Mouse (Mus musculus) kidney, adult 2 months (tissue): ENCODE data around the gene Kifc3. TPM values are rescaled to one million over a fixed set of nuclear protein-coding genes. Genes with fewer than 3 reads are reported as not detected.
A peak's percentile ranks its signal among the peaks of the same experiment; 100 is the strongest.

Experiments
- DNase-seq: peaks from one replicate; pipeline ENCODE4 v3.0.0; 2021
- H3K27ac ChIP-seq: fragments of 200-500 bp; 2 replicates; pipeline ENCODE4 v1.5.1; 2012; ENCODE audit warnings: low read depth, low read length, control low read depth, inconsistent platforms; ENCODE audit not compliant: insufficient read depth
- H3K27me3 ChIP-seq: fragments of 200-500 bp; replicated peaks from 2 replicates; pipeline ENCODE4 v1.6.1; 2012; ENCODE audit warnings: mild to moderate bottlenecking, moderate library complexity, low read length, inconsistent platforms; ENCODE audit not compliant: control insufficient read depth, insufficient read depth
- H3K36me3 ChIP-seq: fragments of 200-500 bp; 2 replicates; pipeline ENCODE4 v1.6.1; 2012; ENCODE audit warnings: mild to moderate bottlenecking, moderate library complexity, low read length, inconsistent platforms; ENCODE audit not compliant: control insufficient read depth, insufficient read depth
- H3K4me1 ChIP-seq: fragments of 200-500 bp; 2 replicates; pipeline ENCODE4 v1.6.1; 2011; ENCODE audit warnings: low read length; ENCODE audit not compliant: control insufficient read depth, insufficient read depth
- H3K4me3 ChIP-seq: fragments of 200-500 bp; 2 replicates; pipeline ENCODE4 v1.5.1; 2011; ENCODE audit warnings: mild to moderate bottlenecking, low read depth, low read length, control low read depth; ENCODE audit not compliant: insufficient read depth
- CTCF ChIP-seq: fragments of 200-500 bp; conservative IDR thresholded peaks from 2 replicates; pipeline ENCODE4 v1.5.1; 2011; ENCODE audit warnings: low read depth, mild to moderate bottlenecking, control low read depth, low read length, moderate library complexity, mixed read lengths; ENCODE audit not compliant: insufficient read depth, insufficient read length
- POLR2A ChIP-seq: fragments of 200-500 bp; IDR thresholded peaks from one replicate; pipeline ENCODE4 v1.6.1; 2011; ENCODE audit warnings: low read depth, low read length, control low read depth
- WGBS: fragments of 180-500 bp; shearing (Covaris S2); methylation state at CpG from one replicate; pipeline ENCODE4 v1.1.7; 2018; 5-methylcytosine and 5-hydroxymethylcytosine counted together
- polyA plus RNA-seq: library from polyadenylated mRNA; depleted of rRNA; stranded (reverse); fragments of >200 nt; gene quantifications from 2 replicates; pipeline ENCODE4 v1.2.3, GENCODE M21; 2012

Kifc3 gene
- polyA plus RNA-seq, 1 experiment: 92.3 TPM

GRCm38 (mm10) chr8:95113750-95114149, 88.9 kb downstream of the Kifc3 start:
- no peaks in the 10 kb centered on the region for H3K27me3 ChIP-seq
- H3K4me1 ChIP-seq: 0 out of 2 replicates have a peak, but pooled peaks cover 4% of the 10 kb centered on the region
- TF ChIP-seq CTCF (peak; percentile 70), POLR2A (no peak)
- H3K27ac ChIP-seq: no peak overlapping the region
- peaks cover 2% of the 10 kb centered on the region; the same call in 1 of the 2 replicates for H3K36me3 ChIP-seq
- H3K4me3 ChIP-seq: no peak overlapping the region
- DNase-seq: peak; percentile 44
- WGBS: 76% methylated on average over 3 of the region's 3 CpGs

- WGBS: 76% methylated on average over 4 of the region's 4 CpGs
- TF ChIP-seq POLR2A: no peak
- TF ChIP-seq CTCF: no peak
Observed at GRCm38 (mm10) chr8:95113108-95113507, 89.5 kb downstream of the Kifc3 start.

GRCm38 (mm10) chr8:95112594-95112993, 90.0 kb downstream of the Kifc3 start:
- peaks cover 3% of the 10 kb centered on the region; the same call in 1 of the 2 replicates for H3K36me3 ChIP-seq
- no peak for TF ChIP-seq CTCF
- TF ChIP-seq POLR2A: no peak
- WGBS: 53% methylated on average over 3 of the region's 3 CpGs

More at GRCm38 (mm10) chr8:95113108-95113507, 89.5 kb downstream of the Kifc3 start:
- H3K4me1 ChIP-seq: 0 out of 2 replicates have a peak, but pooled peaks cover 4% of the 10 kb centered on the region
- H3K27me3 ChIP-seq: no peaks in the 10 kb centered on the region
- no peak overlapping the region for H3K4me3 ChIP-seq
- H3K36me3 ChIP-seq: peaks cover 3% of the 10 kb centered on the region; the same call in 1 of the 2 replicates
- H3K27ac ChIP-seq: no peak overlapping the region
- no peak for DNase-seq

GRCm38 (mm10) chr8:95107306-95107705, 95.3 kb downstream of the Kifc3 start:
- 90% methylated on average over 13 of the region's 13 CpGs for WGBS
- no peaks in the 10 kb centered on the region for H3K27me3 ChIP-seq
- TF ChIP-seq POLR2A (no peak), CTCF (no peak)
- no peak overlapping the region for H3K4me3 ChIP-seq
- peaks cover 9% of the 10 kb centered on the region; the same call in 1 of the 2 replicates for H3K36me3 ChIP-seq
- H3K27ac ChIP-seq: no peak overlapping the region
- H3K4me1 ChIP-seq: no peaks in the 10 kb centered on the region
- DNase-seq: no peak

More at GRCm38 (mm10) chr8:95112594-95112993, 90.0 kb downstream of the Kifc3 start:
- 0 out of 2 replicates have a peak, but pooled peaks cover 4% of the 10 kb centered on the region for H3K4me1 ChIP-seq
- H3K27ac ChIP-seq: no peak overlapping the region
- peak; percentile 60 for DNase-seq
- H3K4me3 ChIP-seq: no peak overlapping the region
- H3K27me3 ChIP-seq: no peaks in the 10 kb centered on the region

GRCm38 (mm10) chr8:95101972-95102371, 100.6 kb downstream of the Kifc3 start:
- Histone ChIP-seq H3K4me1 (no peaks in the 10 kb centered on the region), H3K4me3 (no peak overlapping the region), H3K27me3 (no peaks in the 10 kb centered on the region), H3K27ac (no peak overlapping the region), H3K36me3 (peaks cover 3% of the 10 kb centered on the region; the same call in 1 of the 2 replicates)
- TF ChIP-seq CTCF: no peak
- no peak for TF ChIP-seq POLR2A
- WGBS: 74% methylated on average over 4 of the region's 4 CpGs
- no peak for DNase-seq

- WGBS: 12% methylated on average over 5 of the region's 5 CpGs
- peak; percentile 81 for DNase-seq
- Histone ChIP-seq H3K27ac (no peak overlapping the region), H3K4me3 (no peak overlapping the region), H3K4me1 (no peaks in the 10 kb centered on the region), H3K27me3 (no peaks in the 10 kb centered on the region), H3K36me3 (peaks cover 2% of the 10 kb centered on the region; the same call in 1 of the 2 replicates)
- TF ChIP-seq POLR2A (no peak), CTCF (peak; percentile 95)
Observed at GRCm38 (mm10) chr8:95099009-95099408, 103.6 kb downstream of the Kifc3 start.

GRCm38 (mm10) chr8:95093574-95093973, 109.0 kb downstream of the Kifc3 start:
- Histone ChIP-seq H3K27ac (peak overlapping the region; percentile 62), H3K27me3 (no peaks in the 10 kb centered on the region), H3K4me1 (peaks cover 10% of the 10 kb centered on the region), H3K36me3 (no peaks in the 10 kb centered on the region), H3K4me3 (peak overlapping the region; percentile 12; the same call in 1 of the 2 replicates)
- TF ChIP-seq CTCF: no peak
- TF ChIP-seq POLR2A: no peak
- DNase-seq: peak; percentile 94
- 51% methylated on average over 4 of the region's 4 CpGs for WGBS
